Mouse (Mus musculus): ENCODE measurements around the gene Chrm3. TPM values are rescaled to one million over a fixed set of nuclear protein-coding genes. Genes with fewer than 3 reads are reported as not detected.

Chrm3 gene
- polyA plus RNA-seq, 1 experiment: not detected

GRCm38 (mm10) chr13:9995852-9996251 is 364.8 kb downstream of the Chrm3 start:
- H3K27me3 ChIP-seq (ENCODE audit: control insufficient read depth, insufficient read depth, insufficient read length): no peaks in the 10 kb centered on the region
- no peak overlapping the region for H3K4me2 ChIP-seq (ENCODE audit: low read depth)
- TF ChIP-seq TCF12 (IDR thresholded peaks at IDR 0.05; ENCODE audit: insufficient read depth, poor library complexity, severe bottlenecking): no peak
- TF ChIP-seq CEBPB (IDR thresholded peaks at IDR 0.05; ENCODE audit: insufficient read depth, poor library complexity, severe bottlenecking): no peak
- TF ChIP-seq TCF3 (IDR thresholded peaks at IDR 0.05; ENCODE audit: insufficient read length, low read depth): no peak
- no peak for TF ChIP-seq USF1 (IDR thresholded peaks at IDR 0.05; ENCODE audit: low read depth)
- TF ChIP-seq POLR2AphosphoS2 (IDR thresholded peaks at IDR 0.05; ENCODE audit: insufficient read length, low read depth): no peak
- TF ChIP-seq MAX (IDR thresholded peaks at IDR 0.05; ENCODE audit: low read depth): no peak
- no peak for TF ChIP-seq MYOG (IDR thresholded peaks at IDR 0.05; ENCODE audit: control insufficient read depth in 1 of 3, insufficient read depth in 1 of 3, insufficient read length in 2 of 3, low read depth in 2 of 3)
- no peak for TF ChIP-seq SRF (IDR thresholded peaks at IDR 0.05; ENCODE audit: control insufficient read depth, insufficient read length, low read depth)
- no peak for TF ChIP-seq REST (IDR thresholded peaks at IDR 0.05; ENCODE audit: insufficient read depth, insufficient read length)
- no peak for TF ChIP-seq POLR2A (IDR thresholded peaks at IDR 0.05; ENCODE audit: insufficient read length, low read depth)
- TF ChIP-seq MYOD1 (IDR thresholded peaks at IDR 0.05; ENCODE audit: control insufficient read depth in 1 of 3, insufficient read length in 2 of 3, low read depth in 2 of 3): no peak
- TF ChIP-seq E2F4 (IDR thresholded peaks at IDR 0.05; ENCODE audit: insufficient read depth): no peak

GRCm38 (mm10) chr13:9993571-9993970 is 367.1 kb downstream of the Chrm3 start:
- Histone ChIP-seq H3ac (ENCODE audit: control insufficient read depth, insufficient read length) (no peak overlapping the region), H3K36me3 (ENCODE audit: control insufficient read depth, insufficient read depth) (no peaks in the 10 kb centered on the region), H3K27me3 (ENCODE audit: control insufficient read depth, insufficient read depth, insufficient read length) (no peaks in the 10 kb centered on the region), H3K4me3 (no peak overlapping the region), H3K4me2 (ENCODE audit: low read depth) (no peak overlapping the region), H3K79me2 (ENCODE audit: control insufficient read depth, insufficient read depth) (no peaks in the 10 kb centered on the region)
- no peak for TF ChIP-seq USF1 (IDR thresholded peaks at IDR 0.05; ENCODE audit: low read depth)
- no peak for TF ChIP-seq REST (IDR thresholded peaks at IDR 0.05; ENCODE audit: insufficient read depth, insufficient read length)
- TF ChIP-seq SRF (IDR thresholded peaks at IDR 0.05; ENCODE audit: control insufficient read depth, insufficient read length, low read depth): no peak
- TF ChIP-seq TCF3 (IDR thresholded peaks at IDR 0.05; ENCODE audit: insufficient read length, low read depth): no peak
- TF ChIP-seq CEBPB (IDR thresholded peaks at IDR 0.05; ENCODE audit: insufficient read depth, poor library complexity, severe bottlenecking): no peak
- TF ChIP-seq POLR2AphosphoS2 (IDR thresholded peaks at IDR 0.05; ENCODE audit: insufficient read length, low read depth): no peak
- TF ChIP-seq MYOG (IDR thresholded peaks at IDR 0.05; ENCODE audit: control insufficient read depth in 1 of 3, insufficient read depth in 1 of 3, insufficient read length in 2 of 3, low read depth in 2 of 3): no peak
- no peak for TF ChIP-seq MYOD1 (IDR thresholded peaks at IDR 0.05; ENCODE audit: control insufficient read depth in 1 of 3, insufficient read length in 2 of 3, low read depth in 2 of 3)
- no peak for TF ChIP-seq MAX (IDR thresholded peaks at IDR 0.05; ENCODE audit: low read depth)
- no peak for TF ChIP-seq E2F4 (IDR thresholded peaks at IDR 0.05; ENCODE audit: insufficient read depth)

More at GRCm38 (mm10) chr13:9995852-9996251, 364.8 kb downstream of the Chrm3 start:
- H3K4me3 ChIP-seq: no peak overlapping the region
- no peak overlapping the region for H3ac ChIP-seq (ENCODE audit: control insufficient read depth, insufficient read length)
- no peaks in the 10 kb centered on the region for H3K36me3 ChIP-seq (ENCODE audit: control insufficient read depth, insufficient read depth)
- H3K79me2 ChIP-seq (ENCODE audit: control insufficient read depth, insufficient read depth): no peaks in the 10 kb centered on the region

GRCm38 (mm10) chr13:9992640-9993039 is 368.0 kb downstream of the Chrm3 start:
- Histone ChIP-seq H3K4me2 (ENCODE audit: low read depth) (no peak overlapping the region), H3K36me3 (ENCODE audit: control insufficient read depth, insufficient read depth) (no peaks in the 10 kb centered on the region), H3ac (ENCODE audit: control insufficient read depth, insufficient read length) (no peak overlapping the region), H3K79me2 (ENCODE audit: control insufficient read depth, insufficient read depth) (no peaks in the 10 kb centered on the region), H3K27me3 (ENCODE audit: control insufficient read depth, insufficient read depth, insufficient read length) (no peaks in the 10 kb centered on the region), H3K4me3 (no peak overlapping the region)
- TF ChIP-seq MAX (IDR thresholded peaks at IDR 0.05; ENCODE audit: low read depth) (no peak), E2F4 (IDR thresholded peaks at IDR 0.05; ENCODE audit: insufficient read depth) (no peak), USF1 (IDR thresholded peaks at IDR 0.05; ENCODE audit: low read depth) (no peak), POLR2AphosphoS2 (IDR thresholded peaks at IDR 0.05; ENCODE audit: insufficient read length, low read depth) (no peak), SRF (IDR thresholded peaks at IDR 0.05; ENCODE audit: control insufficient read depth, insufficient read length, low read depth) (no peak), REST (IDR thresholded peaks at IDR 0.05; ENCODE audit: insufficient read depth, insufficient read length) (no peak), MYOD1 (IDR thresholded peaks at IDR 0.05; ENCODE audit: control insufficient read depth in 1 of 3, insufficient read length in 2 of 3, low read depth in 2 of 3) (no peak), MYOG (IDR thresholded peaks at IDR 0.05; ENCODE audit: control insufficient read depth in 1 of 3, insufficient read depth in 1 of 3, insufficient read length in 2 of 3, low read depth in 2 of 3) (no peak), TCF3 (IDR thresholded peaks at IDR 0.05; ENCODE audit: insufficient read length, low read depth) (no peak), POLR2A (IDR thresholded peaks at IDR 0.05; ENCODE audit: insufficient read length, low read depth) (no peak), TCF12 (IDR thresholded peaks at IDR 0.05; ENCODE audit: insufficient read depth, poor library complexity, severe bottlenecking) (no peak), CEBPB (IDR thresholded peaks at IDR 0.05; ENCODE audit: insufficient read depth, poor library complexity, severe bottlenecking) (no peak)

DNA sequence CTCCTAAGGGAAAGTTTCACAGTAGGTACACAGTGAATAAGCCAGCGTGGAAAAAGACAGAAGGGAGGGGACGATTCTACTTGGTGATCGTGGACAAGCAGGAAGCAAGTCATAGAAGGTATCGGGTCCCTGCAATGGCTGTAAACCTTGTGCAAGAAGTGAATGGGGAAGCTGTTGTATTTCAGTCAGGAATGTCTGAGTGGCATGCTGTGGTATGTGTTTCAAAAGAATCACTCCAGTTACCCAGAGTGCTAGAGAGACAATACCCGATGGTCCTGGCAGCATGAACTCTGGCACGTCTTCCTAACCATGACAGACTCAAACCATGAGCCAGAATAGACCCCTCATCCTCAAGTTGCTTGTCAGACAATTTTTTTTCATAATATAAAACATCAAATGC is 375.0 kb downstream of the Chrm3 start:
- no peak for TF ChIP-seq MYOG (IDR thresholded peaks at IDR 0.05; ENCODE audit: control insufficient read depth in 1 of 3, insufficient read depth in 1 of 3, insufficient read length in 2 of 3, low read depth in 2 of 3)
- Histone ChIP-seq H3K4me2 (ENCODE audit: low read depth) (no peak overlapping the region), H3ac (ENCODE audit: control insufficient read depth, insufficient read length) (no peak overlapping the region), H3K79me2 (ENCODE audit: control insufficient read depth, insufficient read depth) (no peaks in the 10 kb centered on the region), H3K27me3 (ENCODE audit: control insufficient read depth, insufficient read depth, insufficient read length) (no peaks in the 10 kb centered on the region), H3K4me3 (no peak overlapping the region), H3K36me3 (ENCODE audit: control insufficient read depth, insufficient read depth) (no peaks in the 10 kb centered on the region)

GRCm38 (mm10) chr13:9983293-9983692 is 377.4 kb downstream of the Chrm3 start:
- no peaks in the 10 kb centered on the region for H3K79me2 ChIP-seq (ENCODE audit: control insufficient read depth, insufficient read depth)
- H3K27me3 ChIP-seq (ENCODE audit: control insufficient read depth, insufficient read depth, insufficient read length): no peaks in the 10 kb centered on the region
- TF ChIP-seq USF1 (IDR thresholded peaks at IDR 0.05; ENCODE audit: low read depth) (no peak), MYOD1 (IDR thresholded peaks at IDR 0.05; ENCODE audit: control insufficient read depth in 1 of 3, insufficient read length in 2 of 3, low read depth in 2 of 3) (no peak), POLR2AphosphoS2 (IDR thresholded peaks at IDR 0.05; ENCODE audit: insufficient read length, low read depth) (no peak), TCF3 (IDR thresholded peaks at IDR 0.05; ENCODE audit: insufficient read length, low read depth) (no peak), E2F4 (IDR thresholded peaks at IDR 0.05; ENCODE audit: insufficient read depth) (no peak), CEBPB (IDR thresholded peaks at IDR 0.05; ENCODE audit: insufficient read depth, poor library complexity, severe bottlenecking) (no peak), TCF12 (IDR thresholded peaks at IDR 0.05; ENCODE audit: insufficient read depth, poor library complexity, severe bottlenecking) (no peak), REST (IDR thresholded peaks at IDR 0.05; ENCODE audit: insufficient read depth, insufficient read length) (no peak), MYOG (IDR thresholded peaks at IDR 0.05; ENCODE audit: control insufficient read depth in 1 of 3, insufficient read depth in 1 of 3, insufficient read length in 2 of 3, low read depth in 2 of 3) (no peak)
- no peak overlapping the region for H3K4me3 ChIP-seq
- H3K36me3 ChIP-seq (ENCODE audit: control insufficient read depth, insufficient read depth): no peaks in the 10 kb centered on the region
- no peak overlapping the region for H3K4me2 ChIP-seq (ENCODE audit: low read depth)
- H3ac ChIP-seq (ENCODE audit: control insufficient read depth, insufficient read length): no peak overlapping the region

All from myocyte (in vitro differentiated cells).